Mouse (Mus musculus): ENCODE data around the gene Max. TPM values are rescaled to one million over a fixed set of nuclear protein-coding genes. Genes with fewer than 3 reads are reported as not detected.

Gene Max
- polyA plus RNA-seq, 1 experiment: 101 TPM

- H3K4me3 ChIP-seq (ENCODE audit: low read depth, low read length): no peak overlapping the region
- peaks cover 10% of the 10 kb centered on the region for H3K4me1 ChIP-seq (ENCODE audit: control insufficient read depth, insufficient read depth, low read length)
- no peaks in the 10 kb centered on the region for H3K36me3 ChIP-seq (ENCODE audit: control insufficient read depth, insufficient read depth, low read length, poor library complexity, severe bottlenecking)
- no peaks in the 10 kb centered on the region for H3K27me3 ChIP-seq (ENCODE audit: control insufficient read depth, insufficient read depth, low read length, poor library complexity, severe bottlenecking)
- H3K9me3 ChIP-seq (replicated peaks; ENCODE audit: control insufficient read depth, insufficient read depth, low read length, poor library complexity, severe bottlenecking): no peaks in the 10 kb centered on the region
- TF ChIP-seq EP300 (IDR thresholded peaks at IDR 0.05; ENCODE audit: insufficient read depth, low read depth, low read length): no peak
- H3K27ac ChIP-seq (ENCODE audit: insufficient read depth, low read length): peak overlapping the region; percentile 62
- no peak overlapping the region for H3K9ac ChIP-seq (ENCODE audit: low read depth, poor library complexity, severe bottlenecking)
Measured at GRCm38 (mm10) chr12:76911171-76911726, 50.8 kb downstream of the Max start.

DNA sequence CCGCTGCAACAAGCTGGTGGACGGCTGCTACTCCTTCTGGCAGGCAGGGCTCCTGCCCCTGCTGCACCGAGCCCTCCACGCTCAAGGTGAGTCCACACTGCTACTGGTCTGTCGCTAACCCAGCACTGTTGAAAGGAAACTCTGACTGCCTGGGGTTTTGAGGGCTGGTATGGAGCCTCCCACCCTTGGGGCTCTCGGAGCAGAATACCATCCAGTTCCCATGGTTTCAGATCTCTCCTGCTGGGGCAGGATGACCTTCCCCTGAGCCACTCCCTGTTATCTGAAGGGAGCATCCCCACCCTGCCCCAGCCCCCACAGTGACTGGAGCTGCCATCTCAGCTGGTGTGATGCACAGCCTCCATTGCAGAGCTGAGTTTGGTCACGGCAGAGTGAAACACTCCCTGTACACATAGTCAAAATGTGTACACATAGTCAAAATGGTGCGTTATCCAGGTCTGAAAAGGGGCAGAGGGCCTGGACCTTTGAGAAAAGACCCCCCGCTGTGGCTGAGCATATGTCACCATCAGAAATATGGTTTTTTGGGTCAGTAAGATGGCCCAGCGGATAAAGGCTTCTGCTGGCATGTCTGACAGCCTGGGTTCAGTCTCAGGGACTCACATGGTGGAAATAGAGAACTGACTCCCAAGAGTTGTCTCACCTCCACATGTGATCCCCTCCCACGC, 51.6 kb downstream of the Max start:
- H3K36me3 ChIP-seq (ENCODE audit: control insufficient read depth, insufficient read depth, low read length, poor library complexity, severe bottlenecking): no peaks in the 10 kb centered on the region

DNA sequence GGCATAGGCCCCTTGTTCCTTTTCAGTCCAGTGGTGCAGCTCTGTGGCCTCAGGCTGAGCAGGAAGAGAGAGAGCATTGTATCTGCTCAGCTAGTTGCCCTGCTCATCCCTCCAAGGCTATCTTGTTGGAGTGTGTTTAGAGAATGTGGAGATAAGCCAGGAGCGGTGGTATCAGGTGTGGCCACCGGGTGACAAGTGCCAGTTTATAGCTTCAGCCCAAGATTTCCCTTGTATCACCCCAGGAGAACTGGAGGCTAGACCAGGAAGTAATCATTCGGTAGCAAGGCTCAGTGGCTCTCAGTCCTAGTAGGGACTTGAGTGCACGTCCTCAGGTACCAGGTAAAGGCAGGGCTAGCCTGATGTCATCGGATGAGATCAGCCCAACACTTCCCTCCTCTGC, 52.8 kb downstream of the Max start:
- Histone ChIP-seq H3K4me1 (ENCODE audit: control insufficient read depth, insufficient read depth, low read length) (peaks cover 5% of the 10 kb centered on the region), H3K27ac (ENCODE audit: insufficient read depth, low read length) (peak overlapping the region; percentile 75), H3K36me3 (ENCODE audit: control insufficient read depth, insufficient read depth, low read length, poor library complexity, severe bottlenecking) (no peaks in the 10 kb centered on the region), H3K9me3 (replicated peaks; ENCODE audit: control insufficient read depth, insufficient read depth, low read length, poor library complexity, severe bottlenecking) (no peaks in the 10 kb centered on the region), H3K9ac (ENCODE audit: low read depth, poor library complexity, severe bottlenecking) (no peak overlapping the region), H3K27me3 (ENCODE audit: control insufficient read depth, insufficient read depth, low read length, poor library complexity, severe bottlenecking) (no peaks in the 10 kb centered on the region), H3K4me3 (ENCODE audit: low read depth, low read length) (peak overlapping the region; percentile 13)
- TF ChIP-seq EP300 (IDR thresholded peaks at IDR 0.05; ENCODE audit: insufficient read depth, low read depth, low read length) (no peak), POLR2A (IDR thresholded peaks at IDR 0.05; ENCODE audit: insufficient read depth, low read length) (no peak), CTCF (IDR thresholded peaks at IDR 0.05; ENCODE audit: low read depth, low read length) (no peak)

More for the DNA sequence above, 51.6 kb downstream of the Max start:
- Histone ChIP-seq H3K9ac (ENCODE audit: low read depth, poor library complexity, severe bottlenecking) (no peak overlapping the region), H3K4me3 (ENCODE audit: low read depth, low read length) (peak overlapping the region; percentile 13), H3K9me3 (replicated peaks; ENCODE audit: control insufficient read depth, insufficient read depth, low read length, poor library complexity, severe bottlenecking) (no peaks in the 10 kb centered on the region), H3K4me1 (ENCODE audit: control insufficient read depth, insufficient read depth, low read length) (peaks cover 9% of the 10 kb centered on the region), H3K27ac (ENCODE audit: insufficient read depth, low read length) (peak overlapping the region; percentile 62), H3K27me3 (ENCODE audit: control insufficient read depth, insufficient read depth, low read length, poor library complexity, severe bottlenecking) (no peaks in the 10 kb centered on the region)
- TF ChIP-seq POLR2A (IDR thresholded peaks at IDR 0.05; ENCODE audit: insufficient read depth, low read length): no peak
- peak; percentile 93 for TF ChIP-seq EP300 (IDR thresholded peaks at IDR 0.05; ENCODE audit: insufficient read depth, low read depth, low read length)

DNA sequence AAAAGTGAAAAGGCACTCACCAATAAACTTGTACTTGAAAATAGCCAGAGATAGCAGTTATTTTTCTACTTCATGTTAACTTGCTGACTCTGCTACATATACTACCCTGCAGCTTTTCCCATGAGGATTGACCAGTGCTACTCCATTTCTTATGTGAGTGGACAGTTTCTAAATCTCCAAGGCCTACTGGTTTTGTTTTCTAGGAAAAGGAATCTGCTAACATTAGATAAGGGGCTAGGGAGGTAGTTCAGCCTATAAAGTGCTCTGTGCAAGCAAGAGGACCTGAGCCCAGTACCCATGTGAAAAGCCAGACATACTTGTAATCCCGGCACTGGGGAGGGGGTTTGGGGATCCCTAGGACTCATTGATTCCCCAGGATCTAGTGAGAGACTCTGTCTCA, 55.7 kb downstream of the Max start:
- H3K27me3 ChIP-seq (ENCODE audit: control insufficient read depth, insufficient read depth, low read length, poor library complexity, severe bottlenecking): no peaks in the 10 kb centered on the region
- no peaks in the 10 kb centered on the region for H3K36me3 ChIP-seq (ENCODE audit: control insufficient read depth, insufficient read depth, low read length, poor library complexity, severe bottlenecking)
- no peak overlapping the region for H3K9ac ChIP-seq (ENCODE audit: low read depth, poor library complexity, severe bottlenecking)
- no peak overlapping the region for H3K27ac ChIP-seq (ENCODE audit: insufficient read depth, low read length)
- TF ChIP-seq EP300 (IDR thresholded peaks at IDR 0.05; ENCODE audit: insufficient read depth, low read depth, low read length) (no peak), POLR2A (IDR thresholded peaks at IDR 0.05; ENCODE audit: insufficient read depth, low read length) (no peak), CTCF (IDR thresholded peaks at IDR 0.05; ENCODE audit: low read depth, low read length) (no peak)
- peaks cover 2% of the 10 kb centered on the region for H3K4me1 ChIP-seq (ENCODE audit: control insufficient read depth, insufficient read depth, low read length)
- H3K9me3 ChIP-seq (replicated peaks; ENCODE audit: control insufficient read depth, insufficient read depth, low read length, poor library complexity, severe bottlenecking): no peaks in the 10 kb centered on the region
- no peak overlapping the region for H3K4me3 ChIP-seq (ENCODE audit: low read depth, low read length)

DNA sequence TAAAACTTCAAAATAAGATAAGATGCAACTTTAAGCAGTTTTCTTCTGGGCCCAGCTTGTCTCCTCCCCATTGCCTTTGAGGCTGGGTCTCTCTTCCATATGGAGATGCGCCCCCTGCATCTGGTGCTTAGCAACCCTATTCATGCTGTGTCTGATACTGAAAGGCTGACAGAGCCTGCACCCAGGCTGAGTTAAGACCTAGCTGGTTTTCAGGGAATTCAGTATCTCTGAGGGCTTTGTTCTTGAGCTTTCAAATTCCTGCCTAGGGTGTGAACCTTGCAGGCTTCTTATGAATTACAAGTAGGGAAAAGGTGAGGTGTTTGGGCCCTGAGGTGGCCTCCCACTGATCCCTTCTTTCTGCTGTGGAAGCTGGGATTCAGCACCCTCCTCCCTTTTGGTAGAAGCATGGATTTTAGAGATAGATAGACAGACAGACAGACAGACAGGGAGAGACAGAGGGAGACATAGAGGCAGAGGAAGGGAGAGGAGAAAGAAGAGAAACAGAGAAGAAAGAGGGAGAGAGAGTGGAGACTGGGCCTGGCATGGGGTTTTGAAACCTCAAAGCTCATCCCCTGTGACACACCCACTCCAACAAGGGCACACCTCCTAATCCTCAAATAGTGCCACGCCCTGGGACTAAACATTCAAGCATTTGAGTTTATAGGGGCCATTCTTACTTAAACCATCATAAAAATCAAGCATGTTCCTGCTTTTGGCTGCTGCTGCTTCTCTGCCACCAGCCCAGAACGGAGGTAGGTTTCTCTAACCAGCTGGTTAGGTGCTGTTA, 60.3 kb downstream of the Max start:
- Histone ChIP-seq H3K4me1 (ENCODE audit: control insufficient read depth, insufficient read depth, low read length) (peaks cover 6% of the 10 kb centered on the region), H3K27me3 (ENCODE audit: control insufficient read depth, insufficient read depth, low read length, poor library complexity, severe bottlenecking) (no peaks in the 10 kb centered on the region), H3K36me3 (ENCODE audit: control insufficient read depth, insufficient read depth, low read length, poor library complexity, severe bottlenecking) (no peaks in the 10 kb centered on the region), H3K4me3 (ENCODE audit: low read depth, low read length) (no peak overlapping the region), H3K27ac (ENCODE audit: insufficient read depth, low read length) (peak overlapping the region; percentile 91), H3K9ac (ENCODE audit: low read depth, poor library complexity, severe bottlenecking) (no peak overlapping the region), H3K9me3 (replicated peaks; ENCODE audit: control insufficient read depth, insufficient read depth, low read length, poor library complexity, severe bottlenecking) (no peaks in the 10 kb centered on the region)
- TF ChIP-seq POLR2A (IDR thresholded peaks at IDR 0.05; ENCODE audit: insufficient read depth, low read length) (no peak), EP300 (IDR thresholded peaks at IDR 0.05; ENCODE audit: insufficient read depth, low read depth, low read length) (peak; percentile 87), CTCF (IDR thresholded peaks at IDR 0.05; ENCODE audit: low read depth, low read length) (no peak)

Data from ES-Bruce4 (cell line).